Mouse (Mus musculus): Measurements from ENCODE around the gene Tbpl1.

DNA sequence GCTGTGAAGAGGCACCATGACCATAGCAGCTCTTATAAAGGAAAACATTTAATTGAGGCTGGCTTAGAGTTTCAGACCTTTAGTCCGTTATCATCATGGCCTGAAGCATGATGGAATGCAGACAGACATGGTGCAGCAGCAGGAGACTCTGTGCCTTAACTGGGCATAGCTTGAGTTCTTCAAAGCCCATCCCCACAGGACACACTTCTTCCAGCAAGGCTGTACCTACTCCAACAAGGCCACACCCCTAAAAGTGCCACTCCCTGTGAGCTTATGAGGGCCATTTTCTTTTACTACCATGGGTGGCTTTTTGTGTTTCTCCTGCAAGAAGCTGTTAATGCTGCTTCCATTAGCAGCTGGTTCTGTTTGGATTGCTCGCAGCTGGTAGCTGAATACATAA is 43.7 kb upstream of the Tbpl1 start:
- no peak for TF ChIP-seq POLR2A (IDR thresholded peaks at IDR 0.05; ENCODE audit: control insufficient read depth, low read depth, low read length)
- no peak for TF ChIP-seq CTCF (IDR thresholded peaks at IDR 0.05; ENCODE audit: control insufficient read depth, insufficient read depth, insufficient replicate concordance, low read depth, low read length)

Measured in testis, adult 2 months (tissue).